Mouse (Mus musculus) lung, embryonic 14.5 days (tissue): Measurements from ENCODE around the gene Cttnbp2. TPM values are rescaled to one million over a fixed set of nuclear protein-coding genes. Genes with fewer than 3 reads are reported as not detected.

Source experiments
- ATAC-seq: fragments of 200-750 bp; cut with Nextera tagmentation; 2 replicates; pipeline ENCODE4 v1.8.0; 2017; ENCODE audit warnings: mild to moderate bottlenecking, moderate TSS enrichment, moderate library complexity; ENCODE audit not compliant: insufficient read depth
- DNase-seq: peaks from one replicate; pipeline ENCODE4 v3.0.0-alpha.2; 2015
- H3K27ac ChIP-seq: fragments of 300-500 bp; sonication (generic); 2 replicates; pipeline ENCODE4 v1.5.1; 2014; ENCODE audit warnings: low read depth, mild to moderate bottlenecking, moderate library complexity
- H3K27me3 ChIP-seq: fragments of 300-500 bp; sonication (generic); 2 replicates; pipeline ENCODE4 v1.6.1; 2014; ENCODE audit warnings: low read length, control low read depth; ENCODE audit not compliant: insufficient read depth
- H3K36me3 ChIP-seq: fragments of 300-500 bp; sonication (generic); 2 replicates; pipeline ENCODE4 v1.6.1; 2014; ENCODE audit warnings: control low read depth; ENCODE audit not compliant: insufficient read depth
- H3K4me1 ChIP-seq: fragments of 300-500 bp; sonication (generic); 2 replicates; pipeline ENCODE4 v1.6.1; 2014; ENCODE audit warnings: antibody characterized with exemption, control low read depth; ENCODE audit not compliant: insufficient read depth
- H3K4me2 ChIP-seq: fragments of 300-500 bp; sonication (generic); 2 replicates; pipeline ENCODE4 v1.6.1; 2014; ENCODE audit warnings: mild to moderate bottlenecking
- H3K4me3 ChIP-seq: fragments of 300-500 bp; sonication (generic); 2 replicates; pipeline ENCODE4 v1.5.1; 2014; ENCODE audit warnings: low read depth, low read length
- H3K9ac ChIP-seq: fragments of 300-500 bp; sonication (generic); 2 replicates; pipeline ENCODE4 v1.6.1; 2014
- H3K9me3 ChIP-seq: fragments of 300-500 bp; sonication (generic); 2 replicates; pipeline ENCODE4 v1.6.1; 2016; ENCODE audit warnings: low read depth, low read length, control low read depth
- CTCF ChIP-seq: IDR thresholded peaks from 2 replicates; pipeline ENCODE4 v1.5.1; 2016; ENCODE audit warnings: antibody characterized with exemption, low read depth
- WGBS: fragments of 180-500 bp; shearing (Covaris S2); extraction: QIAGEN DNeasy Blood & Tissue Kit; methylation state at CpG from one replicate; pipeline ENCODE4 v1.1.7; 2014; 5-methylcytosine and 5-hydroxymethylcytosine counted together
- microRNA-seq: library from miRNA; unstranded; fragments of <30 nt; microRNA quantifications from one replicate; pipeline ENCODE4, GENCODE M21; 2016; ENCODE audit warnings: borderline number of aligned reads
- polyA plus RNA-seq: library from polyadenylated mRNA; unstranded; fragments of >200 nt; fragmentation: Nextera tagmentation; extraction: Ambion mirVana; gene quantifications from 2 replicates; pipeline ENCODE4 v1.2.1, GENCODE M21; 2014

Gene Cttnbp2
- polyA plus RNA-seq, 1 experiment from 2014 or later, result 19.4 TPM

- no peak overlapping the region for H3K4me3 ChIP-seq
Measured at GRCm38 (mm10) chr6:18362232-18362631, 152.4 kb downstream of the Cttnbp2 start.

GRCm38 (mm10) chr6:18360955-18361354 lies 153.7 kb downstream of the Cttnbp2 start:
- Histone ChIP-seq H3K27ac (no peak overlapping the region), H3K4me3 (no peak overlapping the region), H3K36me3 (no peaks in the 10 kb centered on the region), H3K27me3 (no peaks in the 10 kb centered on the region), H3K9ac (no peak overlapping the region), H3K4me2 (no peak overlapping the region), H3K9me3 (no peaks in the 10 kb centered on the region), H3K4me1 (no peaks in the 10 kb centered on the region)
- ATAC-seq, result no peak
- no peak for DNase-seq
- peak; percentile 23; the same call in 1 of the 2 replicates for TF ChIP-seq CTCF

More at GRCm38 (mm10) chr6:18362232-18362631, 152.4 kb downstream of the Cttnbp2 start:
- 56% methylated on average over 5 of the region's 5 CpGs for WGBS
- ATAC-seq (peak; percentile 44; the same call in 1 of the 2 replicates), DNase-seq (peak; percentile 57)
- Histone ChIP-seq H3K4me1 (no peaks in the 10 kb centered on the region), H3K9me3 (no peaks in the 10 kb centered on the region), H3K9ac (no peak overlapping the region), H3K4me2 (no peak overlapping the region), H3K36me3 (no peaks in the 10 kb centered on the region), H3K27ac (no peak overlapping the region), H3K27me3 (no peaks in the 10 kb centered on the region)
- no peak for TF ChIP-seq CTCF

GRCm38 (mm10) chr6:18360154-18360553 lies 154.5 kb downstream of the Cttnbp2 start:
- TF ChIP-seq CTCF, result no peak
- no peak for ATAC-seq
- 70% methylated on average over 1 of the region's 1 CpGs for WGBS

GRCm38 (mm10) chr6:18349153-18349858 lies 165.3 kb downstream of the Cttnbp2 start:
- no peak for TF ChIP-seq CTCF
- no peak overlapping the region for H3K9ac ChIP-seq
- no peak overlapping the region for H3K27ac ChIP-seq
- H3K36me3 ChIP-seq, result no peaks in the 10 kb centered on the region
- ATAC-seq (no peak), DNase-seq (no peak)
- WGBS, result 42% methylated on average over 3 of the region's 3 CpGs
- no peak overlapping the region for H3K4me3 ChIP-seq
- H3K9me3 ChIP-seq, result no peaks in the 10 kb centered on the region
- no peaks in the 10 kb centered on the region for H3K27me3 ChIP-seq
- H3K4me1 ChIP-seq, result no peaks in the 10 kb centered on the region
- H3K4me2 ChIP-seq, result no peak overlapping the region

More at GRCm38 (mm10) chr6:18360154-18360553, 154.5 kb downstream of the Cttnbp2 start:
- H3K27me3 ChIP-seq, result no peaks in the 10 kb centered on the region
- H3K4me3 ChIP-seq, result no peak overlapping the region
- H3K36me3 ChIP-seq, result no peaks in the 10 kb centered on the region
- no peak overlapping the region for H3K9ac ChIP-seq
- no peaks in the 10 kb centered on the region for H3K9me3 ChIP-seq
- no peak overlapping the region for H3K27ac ChIP-seq
- no peak for DNase-seq
- H3K4me2 ChIP-seq, result no peak overlapping the region
- H3K4me1 ChIP-seq, result no peaks in the 10 kb centered on the region

GRCm38 (mm10) chr6:18344272-18344671 lies 170.4 kb downstream of the Cttnbp2 start:
- Histone ChIP-seq H3K9me3 (no peaks in the 10 kb centered on the region), H3K36me3 (no peaks in the 10 kb centered on the region), H3K4me3 (no peak overlapping the region), H3K27ac (no peak overlapping the region), H3K9ac (no peak overlapping the region), H3K27me3 (no peaks in the 10 kb centered on the region), H3K4me1 (no peaks in the 10 kb centered on the region), H3K4me2 (no peak overlapping the region)
- no peak for DNase-seq
- no peak for ATAC-seq
- 87% methylated on average over 2 of the region's 2 CpGs for WGBS
- no peak for TF ChIP-seq CTCF

GRCm38 (mm10) chr6:18338307-18338706 lies 176.3 kb downstream of the Cttnbp2 start:
- Histone ChIP-seq H3K9ac (no peak overlapping the region), H3K4me1 (no peaks in the 10 kb centered on the region), H3K27ac (peak overlapping the region; percentile 90; the same call in 1 of the 2 replicates), H3K4me3 (no peak overlapping the region), H3K36me3 (no peaks in the 10 kb centered on the region), H3K4me2 (no peak overlapping the region), H3K27me3 (no peaks in the 10 kb centered on the region), H3K9me3 (no peaks in the 10 kb centered on the region)
- DNase-seq (peak; percentile 63), ATAC-seq (peak; percentile 56)
- TF ChIP-seq CTCF, result no peak

GRCm38 (mm10) chr6:18335393-18335792 lies 179.2 kb downstream of the Cttnbp2 start:
- WGBS, result 68% methylated on average over 3 of the region's 3 CpGs
- no peak for TF ChIP-seq CTCF
- no peaks in the 10 kb centered on the region for H3K36me3 ChIP-seq
- no peaks in the 10 kb centered on the region for H3K9me3 ChIP-seq
- no peak overlapping the region for H3K4me2 ChIP-seq
- no peak overlapping the region for H3K27ac ChIP-seq
- H3K4me1 ChIP-seq, result no peaks in the 10 kb centered on the region
- no peak for ATAC-seq
- H3K4me3 ChIP-seq, result no peak overlapping the region
- H3K27me3 ChIP-seq, result no peaks in the 10 kb centered on the region
- no peak for DNase-seq
- H3K9ac ChIP-seq, result no peak overlapping the region

GRCm38 (mm10) chr6:18322950-18323349 lies 191.7 kb downstream of the Cttnbp2 start:
- ATAC-seq, result no peak
- WGBS, result 88% methylated on average over 1 of the region's 1 CpGs
- no peak overlapping the region for H3K4me2 ChIP-seq
- DNase-seq, result no peak
- H3K9me3 ChIP-seq, result no peaks in the 10 kb centered on the region
- H3K36me3 ChIP-seq, result no peaks in the 10 kb centered on the region
- H3K27ac ChIP-seq, result no peak overlapping the region
- TF ChIP-seq CTCF, result no peak
- H3K9ac ChIP-seq, result no peak overlapping the region
- H3K4me1 ChIP-seq, result no peaks in the 10 kb centered on the region
- H3K4me3 ChIP-seq, result no peak overlapping the region
- H3K27me3 ChIP-seq, result no peaks in the 10 kb centered on the region

Small RNA genes within 50 kb of the gene (microRNA-seq; reads per million reads assigned to microRNA genes)
- gene Gm26233, result not detected
